Mouse (Mus musculus): ENCODE data around the gene Rora. TPM values are rescaled to one million over a fixed set of nuclear protein-coding genes. Genes with fewer than 3 reads are reported as not detected.

Rora gene
- polyA plus RNA-seq, 1 experiment from 2014 or later: 6.6 TPM

DNA sequence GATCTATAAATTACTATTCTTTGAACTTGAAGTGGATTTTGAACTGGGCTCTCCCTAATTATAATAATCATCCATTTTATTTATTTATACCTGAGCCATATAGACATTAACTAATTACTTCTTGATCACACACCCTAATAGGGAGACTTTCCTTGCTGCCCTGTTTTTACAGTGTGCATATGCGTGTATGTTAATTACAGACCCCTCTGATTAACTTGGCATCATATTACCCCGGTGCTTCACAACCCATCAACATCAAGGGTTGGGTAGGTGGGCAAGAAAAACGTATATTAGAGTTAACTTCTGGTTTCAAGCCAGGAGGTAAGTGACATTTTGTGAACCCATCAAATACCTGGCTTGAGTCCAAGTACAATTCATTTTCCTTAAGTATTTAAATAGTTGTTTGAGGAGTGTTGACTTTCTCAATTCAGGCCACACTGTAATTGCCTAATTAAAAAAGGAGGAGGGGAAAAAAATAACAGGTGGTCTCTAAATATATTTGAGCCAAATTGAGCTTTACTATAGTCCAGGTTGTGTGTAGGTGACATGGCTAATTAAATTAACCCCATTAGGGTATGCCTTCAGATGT is 664.0 kb downstream of the Rora start:
- Histone ChIP-seq H3K36me3 (replicated peaks) (no peaks in the 10 kb centered on the region), H3K27ac (replicated peaks) (no peak overlapping the region), H3K9me3 (no peaks in the 10 kb centered on the region), H3K27me3 (replicated peaks; ENCODE audit: low read depth, poor library complexity, severe bottlenecking) (no peaks in the 10 kb centered on the region), H3K4me1 (peaks cover 27% of the 10 kb centered on the region), H3K4me3 (no peak overlapping the region)
- WGBS: 65% methylated on average over 3 of the region's 3 CpGs
- no peak for DNase-seq (ENCODE audit: low spot score)

DNA sequence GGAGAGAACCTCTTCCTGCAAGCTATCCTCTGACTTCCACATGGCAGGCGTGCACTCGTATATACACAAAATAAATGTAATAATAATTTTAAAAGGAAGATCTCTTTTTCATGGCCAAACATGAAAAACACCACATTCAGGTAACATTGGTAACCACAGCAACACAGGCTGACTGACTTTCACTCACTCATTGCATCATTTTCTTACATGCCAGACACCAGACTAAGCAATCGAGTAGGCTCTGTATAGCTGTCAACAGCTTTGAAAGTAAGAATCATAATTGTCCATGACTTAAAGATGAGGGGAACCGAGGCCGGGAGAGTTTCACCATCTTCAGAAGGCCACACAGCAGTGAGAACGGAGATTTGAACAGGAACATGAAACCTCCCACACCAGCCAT is 665.8 kb downstream of the Rora start:
- WGBS: 95% methylated on average over 6 of the region's 6 CpGs
- no peak overlapping the region for H3K4me3 ChIP-seq
- DNase-seq (ENCODE audit: low spot score): no peak

DNA sequence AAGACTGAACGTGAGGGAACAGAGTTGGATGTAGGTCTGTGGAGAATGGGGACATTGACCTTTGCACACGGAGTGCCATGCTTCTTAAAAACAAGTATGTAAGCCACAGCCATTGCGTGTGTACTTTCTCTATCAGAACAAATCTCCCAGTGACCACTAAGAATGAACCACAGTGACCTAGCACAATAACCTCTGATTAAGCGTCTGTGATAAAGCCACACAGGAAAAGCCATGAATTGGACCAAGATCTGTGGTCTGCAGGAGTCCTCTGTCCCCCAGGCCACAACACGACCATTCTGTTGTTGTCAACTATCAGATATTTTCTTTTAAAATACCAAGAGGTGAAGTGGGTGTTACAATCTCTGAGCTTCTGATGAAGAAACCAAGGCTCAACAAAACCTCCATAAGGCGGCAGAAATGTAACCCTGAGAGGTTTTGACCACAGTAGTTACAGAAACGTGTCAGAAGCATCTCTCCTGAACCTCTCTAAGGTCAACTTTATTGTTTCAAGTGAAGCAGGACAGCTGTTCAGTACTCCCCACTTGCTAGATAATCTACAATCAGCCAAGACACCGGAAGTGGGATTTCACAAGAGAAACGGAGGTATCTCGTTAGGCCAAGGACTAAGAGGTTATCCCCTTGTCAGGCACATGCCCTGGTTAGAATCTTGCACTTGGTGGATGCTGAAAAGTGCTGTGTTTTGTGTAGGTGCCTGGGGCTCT is 666.5 kb downstream of the Rora start:
- 73% methylated on average over 10 of the region's 10 CpGs for WGBS
- H3K36me3 ChIP-seq (replicated peaks): no peaks in the 10 kb centered on the region

More for the DNA sequence above, 665.8 kb downstream of the Rora start:
- Histone ChIP-seq H3K27me3 (replicated peaks; ENCODE audit: low read depth, poor library complexity, severe bottlenecking) (no peaks in the 10 kb centered on the region), H3K9me3 (no peaks in the 10 kb centered on the region), H3K27ac (replicated peaks) (no peak overlapping the region), H3K36me3 (replicated peaks) (no peaks in the 10 kb centered on the region), H3K4me1 (peaks cover 18% of the 10 kb centered on the region)

DNA sequence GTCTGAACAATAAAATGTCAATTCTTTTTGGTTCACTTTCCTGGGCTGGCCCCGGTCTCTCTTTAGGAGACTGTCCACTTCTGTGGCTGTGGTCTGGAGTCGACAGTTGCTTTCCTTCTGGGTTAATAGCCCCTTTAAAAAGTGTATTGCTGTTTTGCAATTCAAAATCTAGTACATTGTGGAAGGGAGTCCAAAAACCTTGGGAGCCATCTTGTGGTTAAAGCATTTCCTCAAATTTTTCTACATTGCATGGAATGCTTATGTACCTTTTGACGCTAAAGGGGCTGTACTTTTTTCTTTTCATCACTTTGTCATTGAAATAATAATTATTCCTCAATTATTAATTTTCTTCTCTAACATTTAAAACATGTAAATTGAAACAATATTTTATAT is 667.0 kb downstream of the Rora start:
- 80% methylated on average over 3 of the region's 3 CpGs for WGBS
- Histone ChIP-seq H3K27me3 (replicated peaks; ENCODE audit: low read depth, poor library complexity, severe bottlenecking) (no peaks in the 10 kb centered on the region), H3K27ac (replicated peaks) (no peak overlapping the region), H3K9me3 (no peaks in the 10 kb centered on the region), H3K4me3 (no peak overlapping the region), H3K4me1 (peaks cover 7% of the 10 kb centered on the region), H3K36me3 (replicated peaks) (no peaks in the 10 kb centered on the region)
- DNase-seq (ENCODE audit: low spot score): no peak

More for the DNA sequence above, 666.5 kb downstream of the Rora start:
- Histone ChIP-seq H3K9me3 (no peaks in the 10 kb centered on the region), H3K27me3 (replicated peaks; ENCODE audit: low read depth, poor library complexity, severe bottlenecking) (no peaks in the 10 kb centered on the region), H3K27ac (replicated peaks) (no peak overlapping the region), H3K4me3 (no peak overlapping the region), H3K4me1 (peaks cover 13% of the 10 kb centered on the region)
- DNase-seq (ENCODE audit: low spot score): no peak

DNA sequence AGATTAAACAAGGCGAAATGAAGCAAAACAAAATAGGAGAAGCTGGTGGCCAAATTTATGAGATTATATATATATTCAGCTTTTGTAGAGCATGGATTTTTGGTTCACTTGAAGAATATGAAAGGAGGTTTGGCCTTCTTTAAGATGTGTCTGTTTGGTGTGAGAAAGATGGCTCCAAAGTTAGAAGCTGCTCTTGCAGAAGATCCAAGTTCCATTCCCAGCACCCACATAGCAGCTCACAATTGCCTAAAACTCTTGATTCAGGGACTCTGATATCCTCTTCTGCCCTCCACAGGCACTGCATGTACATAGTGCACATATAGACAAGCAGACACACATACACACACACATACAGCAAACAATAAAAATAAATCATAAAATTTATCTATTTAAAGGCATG is 668.4 kb downstream of the Rora start:
- Histone ChIP-seq H3K9me3 (no peaks in the 10 kb centered on the region), H3K27me3 (replicated peaks; ENCODE audit: low read depth, poor library complexity, severe bottlenecking) (no peaks in the 10 kb centered on the region), H3K4me3 (no peak overlapping the region), H3K36me3 (replicated peaks) (no peaks in the 10 kb centered on the region), H3K27ac (replicated peaks) (no peak overlapping the region), H3K4me1 (peaks cover 4% of the 10 kb centered on the region; the same call in 1 of the 2 replicates)
- no peak for DNase-seq (ENCODE audit: low spot score)
- WGBS: 91% methylated on average over 1 of the region's 1 CpGs

DNA sequence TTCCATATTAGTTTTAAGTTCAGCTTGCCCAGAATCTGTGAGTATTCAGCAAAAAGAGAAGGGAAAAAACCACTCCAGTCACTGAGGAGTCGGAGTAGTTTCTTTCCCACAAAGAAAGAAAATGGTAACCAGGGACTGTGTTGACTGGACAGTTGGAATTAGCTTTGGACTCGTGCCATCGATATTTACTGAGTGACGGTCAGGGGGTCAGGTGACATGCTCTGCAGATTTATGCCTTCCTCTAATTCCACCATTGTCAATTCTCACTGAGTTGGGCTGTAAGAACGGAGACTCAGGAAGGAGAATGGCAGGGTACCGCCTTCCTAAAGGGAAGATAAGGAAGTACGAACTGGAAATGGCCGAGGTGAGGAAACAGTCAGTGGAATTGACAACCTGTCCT is 670.2 kb downstream of the Rora start:
- no peaks in the 10 kb centered on the region for H3K27me3 ChIP-seq (replicated peaks; ENCODE audit: low read depth, poor library complexity, severe bottlenecking)
- H3K36me3 ChIP-seq (replicated peaks): no peaks in the 10 kb centered on the region
- H3K9me3 ChIP-seq: no peaks in the 10 kb centered on the region
- H3K4me1 ChIP-seq: no peaks in the 10 kb centered on the region
- no peak overlapping the region for H3K27ac ChIP-seq (replicated peaks)
- 91% methylated on average over 8 of the region's 8 CpGs for WGBS
- no peak for DNase-seq (ENCODE audit: low spot score)
- H3K4me3 ChIP-seq: no peak overlapping the region

DNA sequence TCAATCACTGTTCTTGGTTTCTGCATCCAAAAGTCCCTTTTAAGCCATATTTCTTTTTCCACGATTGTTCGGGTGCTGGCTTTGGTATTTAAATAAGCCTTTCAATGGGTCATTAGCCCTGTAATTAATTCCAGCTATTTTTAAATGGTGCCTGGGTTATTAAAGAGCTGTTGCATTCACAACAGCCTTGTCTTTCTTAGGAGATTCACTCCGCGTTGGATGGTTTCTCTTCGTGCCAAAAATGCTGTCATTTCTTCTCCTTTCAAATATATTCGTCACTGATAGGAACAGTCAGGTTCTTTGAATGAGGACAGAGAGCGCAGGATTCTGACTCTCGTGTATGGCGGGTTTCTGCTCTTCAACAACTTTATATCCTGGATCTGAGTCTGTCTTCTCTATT is 673.5 kb downstream of the Rora start:
- Histone ChIP-seq H3K27ac (replicated peaks) (no peak overlapping the region), H3K9me3 (no peaks in the 10 kb centered on the region), H3K4me1 (peaks cover 6% of the 10 kb centered on the region), H3K27me3 (replicated peaks; ENCODE audit: low read depth, poor library complexity, severe bottlenecking) (no peaks in the 10 kb centered on the region), H3K4me3 (no peak overlapping the region), H3K36me3 (replicated peaks) (no peaks in the 10 kb centered on the region)
- no peak for DNase-seq (ENCODE audit: low spot score)
- WGBS: 81% methylated on average over 9 of the region's 9 CpGs

DNA sequence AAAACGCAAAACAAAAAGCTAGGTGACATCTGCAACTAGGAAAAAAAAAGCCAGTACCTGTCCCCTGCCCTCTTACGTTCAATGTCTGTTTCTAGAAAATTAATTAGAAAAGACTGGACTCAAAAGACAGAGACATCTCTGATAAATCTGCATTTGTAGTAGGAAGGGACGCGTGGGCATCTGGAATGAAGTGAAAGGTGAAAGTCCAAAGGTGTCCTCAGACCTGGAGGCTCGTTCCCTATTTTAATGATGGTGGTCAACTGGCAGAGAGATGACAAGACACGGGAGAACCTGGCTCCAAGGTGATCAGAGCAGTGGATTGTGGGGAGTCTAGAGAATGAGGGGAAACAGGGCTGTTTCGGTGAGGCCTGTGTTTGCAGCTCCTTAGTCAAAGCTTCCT is 674.0 kb downstream of the Rora start:
- DNase-seq (ENCODE audit: low spot score): no peak
- H3K36me3 ChIP-seq (replicated peaks): no peaks in the 10 kb centered on the region
- WGBS: 86% methylated on average over 7 of the region's 7 CpGs
- peaks cover 11% of the 10 kb centered on the region for H3K4me1 ChIP-seq
- no peaks in the 10 kb centered on the region for H3K27me3 ChIP-seq (replicated peaks; ENCODE audit: low read depth, poor library complexity, severe bottlenecking)
- H3K27ac ChIP-seq (replicated peaks): no peak overlapping the region
- H3K9me3 ChIP-seq: no peaks in the 10 kb centered on the region
- no peak overlapping the region for H3K4me3 ChIP-seq

DNA sequence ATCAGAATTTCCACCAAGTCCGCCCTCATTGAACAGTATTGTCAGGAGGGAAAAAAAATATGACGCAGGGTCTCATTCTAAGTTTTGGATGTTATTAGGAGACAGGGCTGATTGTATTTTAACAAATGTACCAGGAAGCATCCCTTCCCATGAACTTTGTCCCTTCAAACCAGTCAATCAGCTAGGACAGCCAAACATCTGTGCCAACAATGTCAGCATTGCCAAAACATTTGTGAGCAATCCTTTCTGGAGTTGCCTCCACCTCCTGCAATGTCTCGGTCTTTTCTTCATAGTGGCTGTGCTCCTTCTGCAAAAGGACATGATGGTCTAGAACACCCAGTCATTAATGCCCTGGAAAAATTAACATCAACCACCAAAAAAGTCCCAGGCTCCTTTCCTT is 678.2 kb downstream of the Rora start:
- DNase-seq (ENCODE audit: low spot score): no peak
- no peaks in the 10 kb centered on the region for H3K36me3 ChIP-seq (replicated peaks)
- no peaks in the 10 kb centered on the region for H3K9me3 ChIP-seq
- peaks cover 44% of the 10 kb centered on the region for H3K4me1 ChIP-seq
- WGBS: 92% methylated on average over 3 of the region's 3 CpGs
- H3K27ac ChIP-seq (replicated peaks): no peak overlapping the region
- no peak overlapping the region for H3K4me3 ChIP-seq
- H3K27me3 ChIP-seq (replicated peaks; ENCODE audit: low read depth, poor library complexity, severe bottlenecking): no peaks in the 10 kb centered on the region

DNA sequence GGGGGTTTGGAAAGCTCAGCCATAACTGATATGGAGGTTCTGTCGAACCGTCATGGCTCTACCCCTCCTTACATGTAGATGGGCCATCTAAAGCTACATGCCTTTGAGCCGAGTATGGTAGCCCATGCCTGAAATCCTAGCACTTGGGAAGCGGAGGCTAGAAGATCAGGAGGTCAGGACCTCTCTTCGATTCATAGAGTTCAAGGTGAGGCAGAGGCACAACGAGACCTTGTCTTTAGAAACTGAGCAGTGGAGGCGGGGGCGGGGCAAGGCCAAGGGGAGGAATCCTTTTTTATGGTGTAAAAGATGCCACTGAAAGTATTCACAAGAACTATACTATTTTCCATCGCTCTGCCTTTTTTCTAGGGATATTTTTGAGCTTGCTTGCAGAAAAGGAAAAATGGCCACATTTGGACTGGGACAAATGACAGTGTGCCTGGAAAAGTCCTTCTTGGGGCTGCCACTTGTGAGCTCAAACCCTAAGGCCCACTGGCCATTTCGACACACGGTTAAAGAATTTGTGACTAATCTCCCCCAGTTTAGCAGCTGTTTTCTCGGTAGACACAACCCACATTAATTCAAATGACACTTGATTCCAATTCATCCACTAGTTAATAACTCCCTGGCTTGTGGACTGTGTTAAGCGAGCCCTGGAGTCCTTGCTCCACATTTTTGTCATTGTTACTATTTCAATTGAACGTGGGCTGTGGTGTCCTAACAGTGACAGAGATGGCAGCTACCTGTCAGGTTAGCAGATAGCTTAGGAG is 679.4 kb downstream of the Rora start:
- Histone ChIP-seq H3K36me3 (replicated peaks) (no peaks in the 10 kb centered on the region), H3K4me1 (peaks cover 51% of the 10 kb centered on the region), H3K9me3 (no peaks in the 10 kb centered on the region), H3K4me3 (no peak overlapping the region), H3K27me3 (replicated peaks; ENCODE audit: low read depth, poor library complexity, severe bottlenecking) (no peaks in the 10 kb centered on the region), H3K27ac (replicated peaks) (no peak overlapping the region)
- no peak for DNase-seq (ENCODE audit: low spot score)
- WGBS: 73% methylated on average over 14 of the region's 14 CpGs

DNA sequence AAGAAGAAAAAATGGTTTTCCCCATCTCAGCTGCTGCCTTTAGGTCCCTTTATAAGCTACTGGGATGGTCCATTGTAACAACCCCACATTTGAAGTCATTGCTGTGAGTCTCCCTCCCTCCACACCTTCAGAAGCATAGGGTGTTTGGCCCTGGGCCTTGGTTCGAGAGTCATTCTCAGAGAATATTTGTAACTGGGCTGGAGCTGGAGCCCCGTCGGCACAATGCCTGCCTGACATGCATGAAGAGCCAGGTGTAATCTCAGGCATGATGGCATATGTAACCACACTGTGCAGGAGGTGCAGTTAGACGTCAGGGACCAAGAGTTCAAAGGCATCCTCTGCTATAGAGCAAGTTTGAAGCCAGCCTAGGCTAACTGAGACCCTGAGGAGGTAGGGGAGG is 680.1 kb downstream of the Rora start:
- no peak overlapping the region; the same call in 1 of the 2 replicates for H3K27ac ChIP-seq (replicated peaks)

DNA sequence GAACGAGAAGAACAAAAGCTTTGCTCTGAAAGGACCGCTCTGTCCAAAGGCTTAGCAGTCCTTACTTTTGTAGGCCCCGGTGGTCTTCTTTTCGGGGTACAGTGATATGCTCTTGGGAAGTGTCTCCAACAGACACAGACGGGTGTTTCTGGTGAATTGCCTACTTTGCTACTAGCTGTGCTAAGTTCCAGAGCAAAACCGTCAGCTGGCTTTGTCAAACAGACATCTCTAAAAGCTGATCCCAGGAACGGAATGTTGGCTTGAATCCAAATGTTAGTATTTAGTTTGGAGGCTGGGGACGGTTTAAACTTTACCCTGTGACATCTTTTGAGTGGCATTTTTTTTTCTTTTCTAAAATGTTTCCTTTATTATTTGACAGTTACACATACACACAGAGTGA is 680.5 kb downstream of the Rora start:
- H3K4me3 ChIP-seq: no peak overlapping the region
- no peaks in the 10 kb centered on the region for H3K9me3 ChIP-seq
- DNase-seq (ENCODE audit: low spot score): no peak
- no peaks in the 10 kb centered on the region for H3K36me3 ChIP-seq (replicated peaks)
- no peak overlapping the region; the same call in 1 of the 2 replicates for H3K27ac ChIP-seq (replicated peaks)
- WGBS: 66% methylated on average over 8 of the region's 8 CpGs
- no peaks in the 10 kb centered on the region for H3K27me3 ChIP-seq (replicated peaks; ENCODE audit: low read depth, poor library complexity, severe bottlenecking)
- H3K4me1 ChIP-seq: peaks cover 51% of the 10 kb centered on the region

More for the DNA sequence above, 680.1 kb downstream of the Rora start:
- Histone ChIP-seq H3K9me3 (no peaks in the 10 kb centered on the region), H3K36me3 (replicated peaks) (no peaks in the 10 kb centered on the region), H3K4me3 (no peak overlapping the region), H3K4me1 (peaks cover 51% of the 10 kb centered on the region), H3K27me3 (replicated peaks; ENCODE audit: low read depth, poor library complexity, severe bottlenecking) (no peaks in the 10 kb centered on the region)
- WGBS: 84% methylated on average over 4 of the region's 4 CpGs
- DNase-seq (ENCODE audit: low spot score): no peak

DNA sequence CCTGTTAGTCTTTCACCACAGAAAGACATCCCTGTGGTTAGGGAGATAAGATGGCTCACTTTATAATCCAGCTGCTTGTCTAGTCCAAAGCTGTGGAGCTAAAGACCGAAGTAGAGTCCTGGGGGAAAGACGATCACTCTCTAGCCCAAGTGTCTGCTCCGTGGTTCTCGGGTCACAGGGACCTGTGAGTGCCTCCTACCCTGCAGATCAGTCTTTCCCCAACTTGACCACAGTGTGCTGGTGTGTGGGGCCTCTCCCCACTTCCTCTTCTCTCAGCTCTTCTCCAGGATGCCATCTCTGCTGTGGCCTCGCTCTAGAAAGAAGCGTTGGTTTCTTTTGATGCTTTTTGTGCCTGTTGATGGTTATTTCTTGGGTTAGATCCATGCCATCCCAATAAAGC is 682.5 kb downstream of the Rora start:
- Histone ChIP-seq H3K27me3 (replicated peaks; ENCODE audit: low read depth, poor library complexity, severe bottlenecking) (no peaks in the 10 kb centered on the region), H3K4me3 (no peak overlapping the region), H3K36me3 (replicated peaks) (no peaks in the 10 kb centered on the region), H3K4me1 (peaks cover 54% of the 10 kb centered on the region), H3K27ac (replicated peaks) (no peak overlapping the region), H3K9me3 (no peaks in the 10 kb centered on the region)
- no peak for DNase-seq (ENCODE audit: low spot score)
- WGBS: 83% methylated on average over 6 of the region's 6 CpGs
